Comparison of ENCODE assay signal across 12 mouse cellular contexts in the genomic region with DNA sequence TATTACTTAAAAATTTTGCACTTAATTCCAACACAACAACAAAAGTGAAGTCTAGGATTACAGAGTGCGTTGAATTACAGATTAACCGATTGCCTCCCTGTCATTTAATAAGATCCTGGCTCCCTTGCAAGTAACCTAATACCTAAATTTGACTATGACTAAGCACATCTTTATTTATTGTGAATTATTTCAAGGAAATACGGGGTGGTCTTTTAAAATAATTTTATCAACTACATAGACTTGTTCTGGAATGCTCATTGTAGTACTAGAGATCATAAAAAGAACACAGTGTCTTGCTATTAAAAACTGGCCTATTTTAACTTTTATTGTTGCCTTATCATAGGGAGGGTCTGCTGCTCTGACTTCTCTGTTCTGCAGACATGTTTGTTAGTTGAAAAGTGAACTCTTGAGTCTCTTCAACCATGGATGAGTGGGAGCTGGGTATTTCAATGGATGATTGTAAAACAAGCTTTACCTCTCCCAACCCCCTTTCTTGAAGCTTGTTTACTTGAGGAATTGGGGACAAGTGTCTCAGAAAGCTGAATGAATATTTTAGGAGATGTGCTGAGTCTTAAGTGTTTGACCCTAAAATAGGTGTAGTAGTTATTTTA. TPM values are rescaled to one million over a fixed set of nuclear protein-coding genes. Genes with fewer than 3 reads are reported as not detected.
DNase-seq lines count a peak whose midpoint lies in the region; ATAC-seq and TF ChIP-seq lines count a peak whose summit lies in the region.
"Had no signal": no experiment of that assay in that cellular context is flagged by ENCODE, and none has a peak within 500 bp of the region (broad histone marks: within the 10 kb centered on the region; RNA-seq: fewer than 3 reads in every experiment).

No protein-coding gene starts in this region.

- no peak for DNase-seq in heart, embryonic 10.5 days (ENCODE audit: low spot score)
- no peak for DNase-seq in heart, adult 8-10 months (ENCODE audit: low spot score)
- no peak for DNase-seq in liver, postnatal 0 days
- DNase-seq in embryo, embryonic 11 days = no peak
- no peak for DNase-seq in urinary bladder, postnatal 25 days (ENCODE audit: low spot score)
- no peak for DNase-seq in layer of hippocampus, adult 9-10 months (ENCODE audit: low spot score)
- DNase-seq: cerebellum, postnatal 14 days; thymus, postnatal 36 days had no signal

- no peaks in the 10 kb centered on the region for H3K27me3 ChIP-seq in heart, embryonic 10.5 days (ENCODE audit: insufficient read depth, poor library complexity, severe bottlenecking)
- no peaks in the 10 kb centered on the region for H3K27me3 ChIP-seq in ES-Bruce4 (ENCODE audit: control insufficient read depth, insufficient read depth, low read length, poor library complexity, severe bottlenecking)
- H3K27me3 ChIP-seq in heart, embryonic 16.5 days (ENCODE audit: control insufficient read depth, insufficient read depth, low read length) = no peaks in the 10 kb centered on the region
- no peaks in the 10 kb centered on the region for H3K27me3 ChIP-seq in liver, postnatal 0 days (ENCODE audit: insufficient read depth, low read length)

- ATAC-seq in heart, embryonic 16.5 days (replicated peaks; ENCODE audit: extremely low read depth, insufficient read depth, low FRiP score) = no peak
- no peak for ATAC-seq in liver, postnatal 0 days

- H3K4me1 ChIP-seq in heart, embryonic 10.5 days = peaks cover 18% of the 10 kb centered on the region; the same call in 1 of the 2 replicates
- H3K4me1 ChIP-seq in ES-Bruce4 (ENCODE audit: control insufficient read depth, insufficient read depth, low read length) = no peaks in the 10 kb centered on the region
- H3K4me1 ChIP-seq in heart, embryonic 16.5 days (ENCODE audit: control insufficient read depth, insufficient read depth, low read length) = peaks cover 22% of the 10 kb centered on the region
- H3K4me1 ChIP-seq in liver, postnatal 0 days (ENCODE audit: insufficient read depth) = peaks cover 21% of the 10 kb centered on the region

- H3K4me3 ChIP-seq in heart, embryonic 10.5 days = peak overlapping the region; percentile 92
- peak overlapping the region; percentile 20; the same call in 1 of the 2 replicates for H3K4me3 ChIP-seq in ES-Bruce4 (ENCODE audit: low read depth, low read length)
- peak overlapping the region; percentile 85 for H3K4me3 ChIP-seq in heart, embryonic 16.5 days (ENCODE audit: low read length)
- H3K4me3 ChIP-seq in liver, postnatal 0 days (ENCODE audit: low read depth, low read length) = peak overlapping the region; percentile 81

- H3K9ac ChIP-seq in ES-Bruce4 (ENCODE audit: low read depth, poor library complexity, severe bottlenecking) = peak overlapping the region; percentile 88
- H3K9ac ChIP-seq in heart, embryonic 16.5 days (ENCODE audit: low read length) = peak overlapping the region; percentile 93
- peak overlapping the region; percentile 89 for H3K9ac ChIP-seq in liver, postnatal 0 days (replicated peaks)

- TF ChIP-seq CTCF in ES-Bruce4 (IDR thresholded peaks at IDR 0.05; ENCODE audit: low read depth, low read length) = no peak
- no peak for TF ChIP-seq CTCF in liver, postnatal 0 days (IDR thresholded peaks at IDR 0.05; ENCODE audit: low read depth)

- 36% methylated on average over 3 of the region's 3 CpGs for WGBS in heart, embryonic 10.5 days
- 18% methylated on average over 3 of the region's 3 CpGs for whole genome bisulfite sequencing in heart, embryonic 16.5 days
- WGBS in liver, postnatal 0 days (ENCODE audit: insufficient replicate concordance) = 20% methylated on average over 3 of the region's 3 CpGs

- H3K27ac ChIP-seq in heart, embryonic 10.5 days = peak overlapping the region; percentile 99; the same call in 1 of the 2 replicates
- H3K27ac ChIP-seq in ES-Bruce4 (ENCODE audit: insufficient read depth, low read length) = no peak overlapping the region
- no peak overlapping the region for H3K27ac ChIP-seq in heart, embryonic 16.5 days (ENCODE audit: low read length)
- H3K27ac ChIP-seq in liver, postnatal 0 days (ENCODE audit: low read depth) = 0 out of 2 replicates have a peak overlapping the region, but pooled peaks have one; percentile 23

- peaks cover 24% of the 10 kb centered on the region for H3K36me3 ChIP-seq in heart, embryonic 10.5 days
- H3K36me3 ChIP-seq in ES-Bruce4 (ENCODE audit: control insufficient read depth, insufficient read depth, low read length, poor library complexity, severe bottlenecking) = peaks cover 28% of the 10 kb centered on the region
- peaks cover 8% of the 10 kb centered on the region; the same call in 1 of the 2 replicates for H3K36me3 ChIP-seq in heart, embryonic 16.5 days (ENCODE audit: control insufficient read depth, insufficient read depth)
- H3K36me3 ChIP-seq in liver, postnatal 0 days (replicated peaks; ENCODE audit: insufficient read depth, low read length) = peaks cover 15% of the 10 kb centered on the region

- TF ChIP-seq POLR2A in ES-Bruce4 (IDR thresholded peaks at IDR 0.05; ENCODE audit: insufficient read depth, low read length) = no peak

- H3K9me3 ChIP-seq in heart, embryonic 10.5 days = no peaks in the 10 kb centered on the region
- H3K9me3 ChIP-seq in ES-Bruce4 (replicated peaks; ENCODE audit: control insufficient read depth, insufficient read depth, low read length, poor library complexity, severe bottlenecking) = no peaks in the 10 kb centered on the region
- H3K9me3 ChIP-seq in heart, embryonic 16.5 days (replicated peaks; ENCODE audit: control insufficient read depth, low read length) = no peaks in the 10 kb centered on the region
- H3K9me3 ChIP-seq in liver, postnatal 0 days (ENCODE audit: low read length) = no peaks in the 10 kb centered on the region

- peak overlapping the region; percentile 90 for H3K4me2 ChIP-seq in heart, embryonic 16.5 days (ENCODE audit: low read depth, low read length)
- peak overlapping the region; percentile 74 for H3K4me2 ChIP-seq in liver, postnatal 0 days (ENCODE audit: low read depth, low read length)

- TF ChIP-seq EP300 in ES-Bruce4 (IDR thresholded peaks at IDR 0.05; ENCODE audit: insufficient read depth, low read depth, low read length) = no peak
- no peak for TF ChIP-seq EP300 in liver, postnatal 0 days (IDR thresholded peaks at IDR 0.05; ENCODE audit: low read depth)

RNA-seq across cellular contexts. Expression of gene Skp1a, which starts 1.4 kb away (rescaled TPM):
- polyA plus RNA-seq in heart, embryonic 10.5 days (2016; fragmentation: Nextera tagmentation; extraction: Ambion mirVana) = 516 and 546 TPM in 2 replicates
- total RNA-seq in heart, adult 8-10 months (2022) = 100 to 1,000 TPM; 243 to 269 (median 257) TPM
- 589 and 680 TPM in 2 replicates for polyA plus RNA-seq in ES-Bruce4 (2011; ENCODE audit: insufficient read depth, insufficient read length, low read depth, missing spikeins)
- 476 and 507 TPM in 2 replicates for polyA plus RNA-seq in heart, embryonic 16.5 days (2015; fragmentation: Nextera tagmentation; extraction: Ambion mirVana)
- 289 and 296 TPM in 2 replicates for polyA plus RNA-seq in liver, postnatal 0 days (2015; fragmentation: Nextera tagmentation; extraction: Ambion mirVana)

RNA-seq across cellular contexts. Expression of gene Olfr1371, which starts 19.4 kb away (rescaled TPM):
- polyA plus RNA-seq in heart, embryonic 10.5 days (2016; fragmentation: Nextera tagmentation; extraction: Ambion mirVana) = not detected in 2 replicates
- not detected for total RNA-seq in heart, adult 8-10 months (2022)
- not detected in 2 replicates for polyA plus RNA-seq in ES-Bruce4 (2011; ENCODE audit: insufficient read depth, insufficient read length, low read depth, missing spikeins)
- polyA plus RNA-seq in heart, embryonic 16.5 days (2015; fragmentation: Nextera tagmentation; extraction: Ambion mirVana) = not detected in 2 replicates
- not detected in 2 replicates for polyA plus RNA-seq in liver, postnatal 0 days (2015; fragmentation: Nextera tagmentation; extraction: Ambion mirVana)
- total RNA-seq: megakaryocyte-erythroid progenitor cell, adult 5-6 weeks had no signal
- polyA plus RNA-seq: CD4-positive, CD25-positive, alpha-beta regulatory T cell, adult 4 months had no signal

RNA-seq across cellular contexts. Expression of gene Tcf7, which starts 49.7 kb away (rescaled TPM):
- polyA plus RNA-seq in heart, embryonic 10.5 days (2016; fragmentation: Nextera tagmentation; extraction: Ambion mirVana) = 7.6 and 11.5 TPM in 2 replicates
- total RNA-seq in heart, adult 8-10 months (2022) = 1 to 10 TPM in 1 of 4 experiments, under 1 TPM in 3; 0.44 to 1.0 (median 0.83) TPM
- polyA plus RNA-seq in ES-Bruce4 (2011; ENCODE audit: insufficient read depth, insufficient read length, low read depth, missing spikeins) = 68.6 and 79.1 TPM in 2 replicates
- polyA plus RNA-seq in heart, embryonic 16.5 days (2015; fragmentation: Nextera tagmentation; extraction: Ambion mirVana) = 29.0 and 65.0 TPM in 2 replicates
- 1.4 and 1.5 TPM in 2 replicates for polyA plus RNA-seq in liver, postnatal 0 days (2015; fragmentation: Nextera tagmentation; extraction: Ambion mirVana)

Comparison
In these comparisons a context has a peak if more than half of its experiments do, and no peak if none do; other contexts are left out.
1. H3K27ac ChIP-seq: peak in heart, embryonic 10.5 days (single experiment) and liver, postnatal 0 days (single experiment); none in ES-Bruce4 (single experiment) and heart, embryonic 16.5 days (single experiment).
2. H3K4me3 ChIP-seq: peak in every context shown above with its lines; median percentile 92 in heart, embryonic 10.5 days; 85 in heart, embryonic 16.5 days; 81 in liver, postnatal 0 days; 20 in ES-Bruce4.
3. Peak in every context shown above with its lines, with median percentiles within 50 percentile points of each other: H3K9ac ChIP-seq.